Mouse (Mus musculus): ENCODE measurements around the gene Mxra8.

Gene Mxra8

DNA sequence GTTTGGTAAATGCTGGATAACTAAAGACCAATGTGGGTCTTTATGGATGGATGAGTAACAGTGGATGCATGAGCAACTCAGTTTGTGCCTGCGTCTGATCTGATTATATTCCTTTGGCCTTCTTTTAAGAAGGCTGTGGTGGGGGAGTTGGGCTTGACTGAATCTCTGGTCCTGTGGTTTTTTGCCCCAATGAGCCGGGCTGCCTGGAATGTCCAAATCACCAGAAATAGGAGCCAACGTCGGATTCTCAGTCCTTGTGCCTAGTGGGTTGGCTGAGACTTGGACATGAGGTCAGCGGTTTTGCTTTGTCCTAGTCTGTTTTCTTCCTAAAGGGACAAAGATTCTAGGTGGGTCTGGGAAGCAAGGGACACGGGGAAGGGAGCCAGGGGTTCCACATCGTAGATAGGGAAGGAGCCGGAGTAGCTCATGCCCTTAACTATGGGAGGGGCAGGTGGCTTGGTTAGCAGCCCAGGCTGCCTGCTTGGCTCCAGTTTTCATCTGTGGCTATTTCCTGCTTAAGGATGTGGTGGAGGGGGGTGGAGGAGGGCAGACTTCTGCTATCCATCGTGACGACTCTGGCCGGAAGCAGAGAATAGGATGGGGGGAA lies 2.0 kb upstream of the Mxra8 start:
- DNase-seq (ENCODE audit: inconsistent ontology term): peak; percentile 96

DNA sequence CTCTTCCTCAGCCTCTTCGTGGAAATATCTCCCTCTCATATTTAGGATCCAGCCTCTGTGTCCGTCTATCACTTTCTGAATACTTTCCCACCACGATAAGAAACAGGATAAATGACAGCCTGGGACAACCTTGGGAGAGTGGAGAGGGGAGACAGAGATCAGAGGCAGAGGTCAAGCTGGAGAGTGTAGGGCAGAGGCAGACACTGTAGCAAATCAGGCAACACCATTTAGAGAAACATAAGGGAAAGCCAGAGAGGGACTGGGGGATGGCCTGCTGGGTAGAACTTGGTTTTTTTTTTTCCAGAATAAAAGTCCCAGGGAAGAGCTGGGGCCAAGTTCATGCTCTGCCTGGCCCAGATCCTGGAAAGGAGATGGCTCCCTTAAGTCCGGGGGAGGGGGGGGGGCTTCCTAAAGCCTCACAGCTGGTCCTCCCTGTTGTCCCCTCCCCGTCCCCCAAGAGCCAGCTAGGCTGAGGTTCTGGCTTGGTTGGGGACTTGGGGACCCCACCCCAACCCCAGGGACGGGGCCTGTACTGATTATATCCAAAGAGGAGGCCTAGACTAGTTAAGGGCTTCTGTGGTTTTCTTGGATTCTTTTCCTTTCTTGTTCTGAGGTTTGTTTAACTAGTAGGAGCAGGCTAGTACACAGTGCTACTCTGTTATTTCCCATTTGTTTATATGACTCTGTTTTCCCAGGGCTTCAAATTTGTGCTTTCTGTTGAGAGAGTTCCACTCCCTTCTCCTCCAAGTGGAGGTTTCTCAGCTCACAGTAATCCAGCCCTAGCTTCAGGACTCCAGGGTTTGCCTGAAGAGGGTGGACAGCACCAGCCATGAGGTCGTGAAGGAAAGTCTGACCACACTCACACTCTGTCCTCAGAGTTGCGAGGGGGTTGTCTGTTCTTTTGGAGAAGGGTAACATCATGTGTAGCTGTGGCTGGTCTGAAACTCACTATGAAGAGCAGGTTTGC lies 1.0 kb upstream of the Mxra8 start:
- peak; percentile 64 for DNase-seq (ENCODE audit: inconsistent ontology term)

DNA sequence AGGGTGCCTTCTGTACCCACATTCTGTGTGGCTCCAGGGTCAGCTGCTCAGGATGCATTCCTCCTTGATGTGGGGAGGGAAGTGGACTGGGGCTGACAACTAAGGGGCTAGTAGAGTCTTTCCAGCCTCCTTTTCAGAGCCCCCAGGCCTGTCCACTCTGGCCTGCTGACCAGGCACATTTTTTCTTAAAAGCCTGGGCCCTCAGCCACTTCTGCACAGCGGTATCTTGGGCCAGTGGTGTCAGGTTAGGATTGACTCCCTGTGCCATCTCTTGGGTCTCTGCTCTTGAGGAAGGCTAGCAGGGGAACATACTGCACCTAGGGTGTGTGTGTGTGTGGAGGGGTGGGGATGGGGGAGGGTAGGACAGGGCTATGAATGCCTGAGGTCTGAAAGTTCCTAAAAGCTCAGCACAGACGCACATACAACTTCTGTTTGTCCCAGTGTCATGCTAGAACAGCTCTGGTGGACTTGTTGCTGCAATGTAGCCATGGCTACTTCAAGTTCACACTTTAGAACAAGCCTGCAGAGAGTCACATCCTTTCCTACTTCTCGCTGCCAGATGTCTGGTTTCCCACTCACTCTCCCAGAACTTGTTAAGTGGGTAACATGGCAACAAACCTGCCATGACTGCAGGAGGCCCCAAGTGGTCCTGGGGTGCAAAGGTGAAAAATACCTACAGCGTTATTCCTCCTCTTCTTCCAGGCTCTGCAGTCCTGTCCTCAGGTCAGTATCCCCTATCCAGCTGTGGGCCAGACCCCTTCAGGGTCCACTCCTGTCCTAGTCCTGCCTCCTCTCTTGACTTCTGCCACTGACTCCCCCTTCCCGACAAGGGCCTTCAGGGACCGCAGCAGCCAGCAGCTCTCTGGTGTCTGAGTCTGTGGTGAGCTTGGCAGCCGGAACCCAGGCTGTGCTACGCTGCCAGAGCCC lies 859 bp downstream of the Mxra8 start:
- peak; percentile 33 for DNase-seq (ENCODE audit: inconsistent ontology term)

DNA sequence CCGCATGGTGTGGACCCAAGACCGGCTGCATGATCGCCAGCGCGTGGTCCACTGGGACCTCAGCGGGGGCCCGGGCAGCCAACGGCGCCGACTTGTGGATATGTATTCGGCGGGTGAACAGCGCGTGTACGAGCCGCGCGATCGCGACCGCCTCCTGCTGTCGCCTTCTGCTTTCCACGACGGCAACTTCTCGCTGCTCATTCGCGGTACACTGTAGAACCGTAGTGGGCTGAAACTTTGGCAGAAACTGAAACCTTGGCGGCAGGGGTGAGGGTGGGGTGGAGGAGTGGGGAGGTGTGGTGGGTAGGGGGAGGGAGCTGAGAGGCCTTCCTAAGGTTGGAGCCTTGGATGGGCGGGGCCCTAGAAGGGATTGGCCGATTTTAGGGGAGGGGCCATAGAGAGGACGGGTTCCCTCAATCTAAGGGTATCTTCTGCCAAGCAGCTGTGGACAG lies 1.5 kb downstream of the Mxra8 start:
- peak; percentile 77 for DNase-seq (ENCODE audit: inconsistent ontology term)

DNA sequence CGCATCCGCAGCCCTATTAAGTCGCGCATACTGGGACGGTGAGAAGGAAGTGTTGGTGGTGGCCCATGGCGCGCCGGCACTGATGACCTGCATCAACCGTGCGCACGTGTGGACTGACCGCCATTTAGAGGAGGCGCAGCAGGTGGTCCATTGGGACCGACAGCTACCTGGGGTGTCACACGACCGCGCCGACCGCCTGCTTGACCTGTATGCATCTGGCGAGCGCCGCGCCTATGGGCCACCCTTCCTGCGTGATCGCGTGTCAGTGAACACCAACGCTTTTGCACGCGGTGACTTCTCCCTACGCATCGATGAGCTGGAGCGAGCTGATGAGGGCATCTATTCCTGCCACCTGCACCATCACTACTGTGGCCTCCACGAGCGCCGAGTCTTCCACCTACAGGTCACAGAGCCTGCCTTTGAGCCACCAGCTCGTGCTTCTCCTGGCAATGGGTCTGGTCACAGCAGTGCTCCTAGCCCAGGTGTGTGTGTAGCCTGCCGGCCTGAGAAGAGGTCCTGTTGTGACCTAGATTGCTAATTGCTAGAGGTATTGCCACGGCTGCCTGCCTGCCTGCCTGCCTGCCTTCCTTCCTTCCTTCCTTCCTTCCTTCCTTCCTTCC lies 2.3 kb downstream of the Mxra8 start:
- no peak for DNase-seq (ENCODE audit: inconsistent ontology term)

DNA sequence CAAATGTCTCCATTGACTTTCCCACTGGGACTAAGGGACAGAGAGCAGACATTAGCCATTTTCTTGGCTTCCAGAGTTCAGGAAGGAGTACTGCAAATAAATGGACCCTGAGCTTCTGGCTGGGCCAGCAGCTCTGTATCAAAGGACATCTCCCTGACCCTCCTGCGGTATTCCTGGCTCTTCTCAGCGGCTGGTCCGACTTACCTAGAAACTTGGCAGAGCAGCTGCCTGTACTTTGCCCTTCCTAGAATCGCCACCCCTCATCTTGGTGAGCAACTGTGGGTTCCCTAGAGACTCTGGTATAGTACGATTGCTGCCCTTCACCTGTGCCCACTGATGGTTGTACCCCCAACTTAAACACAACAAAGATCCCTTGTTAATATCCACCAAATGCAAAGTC lies 3.8 kb downstream of the Mxra8 start:
- DNase-seq (ENCODE audit: inconsistent ontology term): no peak

DNA sequence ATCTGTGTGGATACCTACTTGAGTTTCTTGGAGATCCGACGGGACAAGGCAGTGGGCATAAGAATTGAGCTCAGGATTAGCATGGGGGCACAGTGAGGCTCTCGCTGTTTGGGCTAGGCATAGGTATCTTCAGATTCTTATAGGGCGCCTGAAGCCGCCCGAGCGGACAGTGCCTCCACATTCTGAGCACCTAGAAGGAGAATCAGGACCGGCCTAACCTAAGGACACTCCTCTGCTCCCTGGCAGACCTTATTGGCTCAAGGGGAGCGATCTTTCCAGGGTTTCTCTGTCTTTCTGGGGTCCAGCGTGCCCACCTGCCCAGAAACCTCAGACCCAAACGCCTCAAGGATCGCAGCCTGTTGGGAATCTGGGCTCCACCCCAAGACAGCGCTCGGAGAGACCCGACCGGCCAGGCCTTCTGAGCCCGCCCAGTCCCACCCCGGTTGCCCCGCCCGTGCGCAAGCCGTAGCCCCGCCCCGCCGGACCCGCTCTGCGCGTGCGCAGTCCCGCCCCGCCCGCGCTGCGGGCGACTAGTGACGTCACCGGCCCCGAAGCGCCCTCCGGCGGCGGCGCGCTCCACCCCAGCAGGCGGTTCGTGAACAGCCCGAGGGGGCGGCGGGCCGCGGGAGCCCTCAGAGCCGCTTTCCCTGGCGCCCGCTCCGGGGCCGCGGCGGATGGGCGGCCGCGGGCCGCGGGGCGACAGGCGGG lies 7.5 kb downstream of the Mxra8 start, which contains the start of gene Dvl1:
Gene Dvl1, plus strand, starts transcription at position 532 of the 708 bp plus-strand sequence.
- DNase-seq (ENCODE audit: inconsistent ontology term): peak; percentile 95

DNA sequence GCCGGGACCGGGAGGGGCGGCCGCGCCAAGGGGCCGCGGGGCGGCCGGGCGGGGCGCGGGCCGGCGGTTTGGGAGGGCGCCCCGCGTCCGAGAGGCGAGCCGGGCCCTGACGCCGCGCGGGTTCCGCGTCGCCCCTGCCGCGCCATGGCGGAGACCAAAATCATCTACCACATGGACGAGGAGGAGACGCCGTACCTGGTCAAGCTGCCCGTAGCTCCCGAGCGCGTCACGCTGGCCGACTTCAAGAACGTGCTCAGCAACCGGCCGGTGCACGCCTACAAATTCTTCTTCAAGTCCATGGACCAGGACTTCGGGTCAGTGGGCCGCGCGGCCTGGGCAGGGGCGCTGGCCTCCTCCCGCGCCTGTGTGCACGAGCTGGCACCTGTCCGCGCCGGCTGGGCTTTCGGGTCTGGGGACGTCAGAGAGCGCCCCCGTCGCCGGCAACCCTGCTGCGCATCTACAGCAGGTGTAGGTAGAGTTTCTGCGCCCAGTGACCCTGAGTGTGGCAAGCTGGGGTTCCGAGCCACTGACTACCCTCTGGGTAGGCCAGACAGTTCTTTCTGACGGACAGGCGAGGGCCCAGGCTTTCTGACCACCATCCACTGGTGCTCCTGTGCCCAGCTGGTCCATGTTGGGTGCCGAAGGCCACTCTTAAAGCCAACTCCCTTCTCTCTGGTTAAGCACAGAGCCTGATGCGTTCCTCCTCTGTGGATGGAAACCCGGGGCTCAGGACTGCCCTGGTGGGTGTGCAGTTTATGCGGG lies 8.3 kb downstream of the Mxra8 start:
- peak; percentile 57 for DNase-seq (ENCODE audit: inconsistent ontology term)

DNA sequence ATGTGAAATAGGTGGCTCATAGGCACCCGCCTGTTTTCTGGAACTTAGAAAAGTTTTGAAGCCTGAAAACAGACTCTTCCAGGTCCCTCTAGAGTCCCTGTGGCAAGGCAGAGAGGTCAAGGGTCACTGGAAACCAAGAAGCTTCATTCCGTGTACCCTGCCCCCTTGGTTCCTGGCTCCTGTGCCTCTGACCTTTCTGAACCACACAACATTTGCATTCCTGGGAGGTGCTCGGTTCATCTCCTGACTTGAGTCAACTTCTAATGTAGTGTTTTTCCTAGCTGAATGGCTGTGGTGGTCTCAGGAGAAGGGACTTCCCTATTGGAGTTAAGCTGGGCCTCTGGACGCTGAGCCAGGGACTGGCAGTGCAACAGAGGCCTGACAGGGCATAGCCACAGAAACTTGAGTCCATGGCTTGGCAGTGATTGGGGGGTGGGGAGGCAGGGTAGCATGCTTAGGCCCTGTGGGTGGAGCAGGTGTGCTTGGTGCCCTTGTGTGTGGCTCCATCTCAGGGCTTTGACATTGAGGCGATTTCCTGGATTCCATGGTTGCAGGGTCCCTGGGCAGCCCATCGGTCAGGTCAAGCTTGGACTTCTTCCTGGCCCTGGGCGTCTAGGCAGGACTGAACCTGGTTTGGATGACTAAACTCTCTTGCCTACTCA lies 9.1 kb downstream of the Mxra8 start:
- DNase-seq (ENCODE audit: inconsistent ontology term): no peak

DNA sequence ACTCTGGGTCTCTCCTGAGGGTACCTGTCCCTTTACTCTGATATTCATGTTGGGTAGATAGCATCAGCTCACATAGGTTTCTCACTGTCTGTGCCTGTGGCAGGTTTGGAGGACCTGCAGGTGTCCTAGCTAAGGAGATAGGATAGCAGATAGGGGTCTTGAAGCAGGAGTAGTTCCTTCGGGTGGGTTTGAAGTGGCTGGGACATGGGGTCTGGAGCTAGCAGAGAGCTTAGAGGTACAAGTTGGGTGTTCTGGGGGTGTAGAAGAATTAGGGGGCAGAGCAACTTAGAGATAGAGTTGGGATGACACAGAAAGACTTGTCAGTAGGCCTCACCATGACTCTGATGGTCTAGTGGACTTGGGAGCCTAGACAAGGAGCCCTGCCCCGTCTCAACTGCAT lies 9.9 kb downstream of the Mxra8 start:
- no peak for DNase-seq (ENCODE audit: inconsistent ontology term)

DNA sequence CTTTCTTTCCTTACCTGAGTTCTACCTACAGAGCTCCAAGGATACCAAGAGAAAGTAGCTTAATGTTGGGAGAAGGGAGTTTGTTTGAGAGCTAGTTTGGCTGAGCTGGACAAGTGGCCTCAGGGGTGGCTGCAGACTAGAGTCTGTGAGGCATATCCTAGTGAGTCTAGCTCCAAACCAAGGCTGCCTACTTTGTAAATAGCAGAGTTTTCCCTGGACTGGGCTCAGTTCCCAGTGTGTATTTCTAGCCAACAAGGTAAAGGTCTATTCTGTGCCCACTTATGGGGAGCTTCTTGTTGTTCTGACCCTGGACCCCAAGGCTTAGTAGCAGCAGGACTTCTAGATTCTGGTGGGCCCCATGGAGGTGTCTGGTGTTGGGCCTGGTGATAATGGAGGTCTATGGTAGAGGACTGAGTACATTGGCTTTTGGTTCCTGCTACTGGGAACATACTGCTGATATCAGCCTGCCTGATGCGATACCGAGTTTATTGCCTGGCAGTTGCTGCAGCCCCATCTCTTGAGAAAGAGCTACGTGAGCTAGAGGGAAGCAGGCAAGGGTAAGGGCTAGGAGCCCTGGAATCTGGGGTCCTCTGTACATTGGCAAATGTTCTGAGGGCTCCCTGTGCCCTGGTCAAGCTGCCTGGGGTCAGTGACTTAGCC lies 10.4 kb downstream of the Mxra8 start:
- DNase-seq (ENCODE audit: inconsistent ontology term): no peak

DNA sequence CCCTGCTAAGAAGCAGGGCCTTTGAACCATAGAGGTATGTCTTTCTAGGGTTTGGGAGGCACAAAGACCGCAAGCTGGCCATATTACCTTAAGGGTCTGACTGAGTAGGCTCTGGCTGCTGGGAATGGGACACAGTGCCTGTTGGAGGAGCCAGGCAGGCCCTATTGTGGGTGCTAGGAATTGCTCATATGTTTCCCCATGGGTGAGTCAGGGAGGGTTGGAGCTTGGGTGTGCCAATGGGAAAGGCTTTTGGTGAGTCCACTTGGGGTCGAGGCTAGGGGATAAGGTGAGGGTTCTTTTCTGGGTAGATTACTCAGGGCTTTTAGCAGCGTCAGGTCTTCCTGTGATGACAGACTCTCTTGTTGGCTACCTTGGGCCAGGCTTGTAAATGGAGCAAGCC lies 11.9 kb downstream of the Mxra8 start:
- no peak for DNase-seq (ENCODE audit: inconsistent ontology term)

DNA sequence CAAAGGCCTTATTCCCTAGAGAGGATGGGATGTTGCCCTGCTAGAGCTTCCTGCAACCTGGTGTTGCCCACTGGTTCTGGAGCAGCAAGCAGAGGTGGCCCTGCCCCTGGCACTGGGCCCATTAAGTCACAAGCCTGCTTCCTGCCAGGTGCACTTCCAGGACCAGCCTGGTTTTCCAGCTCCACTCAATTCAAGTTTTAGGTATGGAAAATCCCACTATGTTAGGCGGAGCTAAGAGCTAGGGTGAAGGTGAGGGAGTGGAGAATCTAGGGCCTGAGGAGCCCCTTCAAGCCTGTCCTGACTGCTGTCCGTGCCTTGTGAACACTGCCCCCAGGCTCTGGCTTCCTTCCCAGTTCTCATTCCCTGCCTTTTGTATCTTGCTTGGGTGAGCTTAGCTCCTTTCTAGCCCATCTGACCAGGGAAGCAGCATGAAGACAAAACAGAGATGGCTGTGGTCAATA lies 12.5 kb downstream of the Mxra8 start:
- peak; percentile 55 for DNase-seq (ENCODE audit: inconsistent ontology term)

DNA sequence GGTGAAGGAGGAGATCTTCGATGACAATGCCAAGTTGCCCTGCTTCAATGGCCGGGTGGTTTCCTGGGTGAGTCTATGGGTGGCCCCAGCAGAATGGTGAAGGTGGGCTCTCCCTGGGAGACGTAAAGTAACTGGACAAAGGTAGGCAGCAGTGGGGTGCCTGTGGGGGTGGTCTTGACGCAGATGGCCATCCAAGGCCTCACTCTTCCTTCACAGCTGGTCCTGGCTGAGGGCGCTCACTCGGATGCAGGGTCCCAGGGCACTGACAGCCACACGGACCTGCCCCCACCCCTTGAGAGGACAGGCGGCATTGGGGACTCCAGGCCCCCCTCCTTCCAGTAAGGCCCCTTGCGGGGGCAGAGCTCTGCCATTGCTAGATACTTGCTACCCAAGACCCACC lies 13.9 kb downstream of the Mxra8 start:
- no peak for DNase-seq (ENCODE audit: inconsistent ontology term)

DNA sequence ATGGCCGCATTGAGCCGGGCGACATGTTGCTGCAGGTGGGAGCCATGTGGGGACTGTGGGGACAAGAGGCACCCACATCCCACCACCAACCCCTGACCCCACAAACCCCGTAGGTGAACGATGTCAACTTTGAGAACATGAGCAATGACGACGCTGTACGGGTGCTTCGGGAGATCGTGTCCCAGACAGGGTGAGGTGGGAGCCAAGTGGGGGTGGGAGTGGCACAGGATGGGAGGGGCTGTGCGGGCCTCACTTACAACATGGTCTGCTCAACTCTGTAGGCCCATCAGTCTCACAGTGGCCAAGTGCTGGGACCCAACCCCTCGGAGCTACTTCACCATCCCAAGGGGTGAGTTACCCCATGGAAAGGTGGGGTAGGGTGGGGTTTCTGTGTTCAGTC lies 15.5 kb downstream of the Mxra8 start:
- DNase-seq (ENCODE audit: inconsistent ontology term): no peak

DNA sequence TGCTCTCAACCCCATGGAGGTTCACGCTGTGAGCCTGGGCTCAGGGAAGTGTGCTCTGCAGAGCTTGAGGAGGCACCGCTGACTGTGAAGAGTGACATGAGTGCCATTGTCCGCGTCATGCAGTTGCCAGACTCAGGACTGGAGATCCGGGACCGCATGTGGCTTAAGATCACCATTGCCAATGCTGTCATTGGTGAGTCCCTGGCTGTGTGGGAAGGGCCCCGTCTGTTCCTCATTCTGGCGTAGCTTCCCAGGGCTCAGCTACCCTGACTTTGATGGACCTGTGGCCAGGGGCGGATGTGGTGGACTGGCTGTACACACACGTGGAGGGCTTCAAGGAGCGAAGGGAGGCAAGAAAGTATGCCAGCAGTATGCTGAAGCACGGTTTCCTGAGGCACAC lies 16.6 kb downstream of the Mxra8 start:
- DNase-seq (ENCODE audit: inconsistent ontology term): no peak

DNA sequence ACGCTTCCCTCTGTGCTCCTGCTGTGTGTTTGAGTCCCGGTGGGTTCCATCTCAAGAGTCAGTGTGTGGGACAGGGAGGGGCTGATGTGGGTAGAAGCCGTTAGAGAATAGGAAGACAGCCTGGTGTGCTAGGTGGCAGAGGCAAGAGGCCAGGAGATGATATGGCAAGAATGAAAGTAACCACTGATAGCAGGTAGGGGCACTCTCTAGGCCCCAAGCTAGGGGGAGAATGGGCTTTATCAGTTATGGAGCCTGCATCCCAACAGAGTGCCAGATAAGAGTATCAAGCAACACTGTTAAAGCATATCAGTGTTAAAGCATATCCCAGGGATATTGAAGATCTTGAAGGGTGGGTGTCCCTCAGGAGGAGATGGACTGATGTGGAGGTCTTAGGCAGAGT lies 17.4 kb downstream of the Mxra8 start:
- DNase-seq (ENCODE audit: inconsistent ontology term): no peak

DNA sequence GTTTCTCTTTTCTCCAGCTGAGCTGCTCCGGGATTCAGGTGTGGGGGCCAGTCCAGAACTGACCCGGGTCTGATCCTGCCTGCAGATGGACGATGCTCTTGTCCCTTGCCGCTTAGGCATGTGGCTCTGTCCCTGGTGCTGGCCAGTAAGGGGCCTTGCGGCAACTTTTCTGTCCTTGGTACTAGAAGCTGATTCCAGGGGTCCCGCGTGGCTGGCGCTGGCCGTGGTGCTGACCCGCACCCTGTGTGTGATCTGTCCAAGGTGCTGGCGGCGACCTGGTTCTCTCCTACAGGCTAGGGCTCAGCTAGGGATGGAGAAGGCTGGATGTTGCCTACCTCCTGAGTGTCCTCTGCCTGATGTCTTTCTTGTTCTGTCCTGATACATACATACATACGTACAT lies 19.8 kb downstream of the Mxra8 start:
- peak; percentile 78 for DNase-seq (ENCODE audit: inconsistent ontology term)

DNA sequence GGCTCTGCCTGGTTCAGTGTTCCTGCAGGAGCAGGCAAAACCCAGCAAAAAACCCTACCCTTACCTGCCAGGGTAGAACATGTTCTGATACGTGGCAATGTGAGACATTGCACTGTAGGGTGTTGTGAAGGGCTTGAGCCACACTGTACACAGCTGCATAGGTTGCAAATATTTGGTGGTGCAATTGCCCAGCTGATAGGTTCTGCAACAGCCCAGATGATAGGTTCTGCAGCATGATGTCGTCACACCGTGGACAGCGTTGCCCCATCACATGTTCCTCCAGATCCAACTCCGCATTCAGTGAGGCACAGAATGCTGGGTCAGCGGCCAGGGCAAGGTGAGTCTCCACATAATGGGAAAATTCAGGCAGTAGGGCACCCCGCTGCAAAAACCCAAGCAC lies 22.3 kb downstream of the Mxra8 start:
- DNase-seq (ENCODE audit: inconsistent ontology term): no peak
